Mouse (Mus musculus) intestine, embryonic 16.5 days (tissue): ENCODE results near the gene Scand1. TPM values are rescaled to one million over a fixed set of nuclear protein-coding genes. Genes with fewer than 3 reads are reported as not detected.

Experiments
- ATAC-seq: fragments of 200-750 bp; cut with Nextera tagmentation; 2 replicates; pipeline ENCODE4 v1.8.0; 2017; ENCODE audit warnings: moderate TSS enrichment, moderate library complexity
- H3K27ac ChIP-seq: fragments of 300-500 bp; sonication (generic); 2 replicates; pipeline ENCODE4 v1.5.1; 2014; ENCODE audit warnings: mild to moderate bottlenecking, low read length
- H3K27me3 ChIP-seq: fragments of 300-500 bp; sonication (generic); replicated peaks from 2 replicates; pipeline ENCODE4 v1.6.1; 2014; ENCODE audit warnings: low read length, control low read depth, mixed read lengths; ENCODE audit not compliant: control insufficient read depth, insufficient read depth
- H3K36me3 ChIP-seq: fragments of 300-500 bp; sonication (generic); 2 replicates; pipeline ENCODE4 v1.6.1; 2014; ENCODE audit warnings: low read length, control low read depth; ENCODE audit not compliant: control insufficient read depth, insufficient read depth
- H3K4me1 ChIP-seq: fragments of 300-500 bp; sonication (generic); 2 replicates; pipeline ENCODE4 v1.6.1; 2014; ENCODE audit warnings: low read length, control low read depth, mixed read lengths; ENCODE audit not compliant: control insufficient read depth, insufficient read depth
- H3K4me2 ChIP-seq: fragments of 300-500 bp; sonication (generic); 2 replicates; pipeline ENCODE4 v1.6.1; 2014; ENCODE audit warnings: low read depth, low read length, control low read depth
- H3K4me3 ChIP-seq: fragments of 300-500 bp; sonication (generic); 2 replicates; pipeline ENCODE4 v1.5.1; 2014; ENCODE audit warnings: mild to moderate bottlenecking, low read length
- H3K9ac ChIP-seq: fragments of 300-500 bp; sonication (generic); 2 replicates; pipeline ENCODE4 v1.6.1; 2014; ENCODE audit warnings: low read depth, low read length
- H3K9me3 ChIP-seq: fragments of 300-500 bp; sonication (generic); 2 replicates; pipeline ENCODE4 v1.6.1; 2016; ENCODE audit warnings: low read length, control low read depth; ENCODE audit not compliant: control insufficient read depth
- WGBS: fragments of 180-500 bp; shearing (Covaris S2); extraction: QIAGEN DNeasy Blood & Tissue Kit; methylation state at CpG from one replicate; pipeline ENCODE4 v1.1.7; 2014; 5-methylcytosine and 5-hydroxymethylcytosine counted together
- microRNA-seq: library from miRNA; unstranded; fragments of <30 nt; microRNA quantifications from one replicate; pipeline ENCODE4, GENCODE M21; 2016
- polyA plus RNA-seq: library from polyadenylated mRNA; unstranded; fragments of >200 nt; fragmentation: Nextera tagmentation; extraction: Ambion mirVana; gene quantifications from 2 replicates; pipeline ENCODE4 v1.2.1, GENCODE M21; 2015

Scand1 gene
- polyA plus RNA-seq, 1 experiment from 2014 or later, result 48.9 TPM

- no peaks in the 10 kb centered on the region for H3K27me3 ChIP-seq
- H3K9ac ChIP-seq, result no peak overlapping the region
- no peaks in the 10 kb centered on the region for H3K4me1 ChIP-seq
- peaks cover 11% of the 10 kb centered on the region; the same call in 1 of the 2 replicates for H3K36me3 ChIP-seq
- no peak overlapping the region for H3K27ac ChIP-seq
- no peak overlapping the region for H3K4me3 ChIP-seq
- 91% methylated on average over 6 of the region's 6 CpGs for WGBS
- H3K9me3 ChIP-seq, result no peaks in the 10 kb centered on the region
- H3K4me2 ChIP-seq, result no peak overlapping the region
- no peak for ATAC-seq
Measured at GRCm38 (mm10) chr2:156272553-156272952, 40.0 kb downstream of the Scand1 start.

GRCm38 (mm10) chr2:156267636-156268035 is 44.9 kb downstream of the Scand1 start:
- H3K4me2 ChIP-seq, result no peak overlapping the region
- H3K4me1 ChIP-seq, result no peaks in the 10 kb centered on the region
- H3K36me3 ChIP-seq, result 0 out of 2 replicates have a peak, but pooled peaks cover 4% of the 10 kb centered on the region
- no peak for ATAC-seq
- no peaks in the 10 kb centered on the region for H3K27me3 ChIP-seq
- no peak overlapping the region for H3K9ac ChIP-seq
- H3K4me3 ChIP-seq, result no peak overlapping the region
- H3K9me3 ChIP-seq, result no peaks in the 10 kb centered on the region
- WGBS, result 95% methylated on average over 9 of the region's 9 CpGs
- H3K27ac ChIP-seq, result no peak overlapping the region

- H3K27me3 ChIP-seq, result no peaks in the 10 kb centered on the region
- no peak overlapping the region for H3K9ac ChIP-seq
- H3K36me3 ChIP-seq, result no peaks in the 10 kb centered on the region
- no peak for ATAC-seq
- no peaks in the 10 kb centered on the region for H3K9me3 ChIP-seq
- H3K27ac ChIP-seq, result no peak overlapping the region
- no peak overlapping the region for H3K4me2 ChIP-seq
- no peak overlapping the region for H3K4me3 ChIP-seq
- H3K4me1 ChIP-seq, result no peaks in the 10 kb centered on the region
- 83% methylated on average over 4 of the region's 4 CpGs for WGBS
Measured at GRCm38 (mm10) chr2:156263204-156263893, 49.2 kb downstream of the Scand1 start.

Small RNA genes within 50 kb of the gene (microRNA-seq; reads per million reads assigned to microRNA genes)
- not detected for gene Gm22759

Other genes starting within 250 kb of the Scand1 start
- 1.7 and 2.4 TPM in 2 replicates for gene Spag4, start 247.5 kb downstream of the Scand1 start, polyA plus RNA-seq
- 35.8 and 41.5 TPM in 2 replicates for gene Cpne1, start 200.7 kb downstream of the Scand1 start, polyA plus RNA-seq
- gene Rbm12, start 200.7 kb downstream of the Scand1 start, polyA plus RNA-seq, result 16.5 and 19.3 TPM in 2 replicates
- gene Gm28036, start 185.6 kb downstream of the Scand1 start, polyA plus RNA-seq, result 13.5 and 14.1 TPM in 2 replicates
- 358 and 367 TPM in 2 replicates for gene Romo1, start 168.7 kb downstream of the Scand1 start, polyA plus RNA-seq
- 69.0 and 69.2 TPM in 2 replicates for gene Nfs1, start 168.5 kb downstream of the Scand1 start, polyA plus RNA-seq
- gene Rbm39, start 132.5 kb downstream of the Scand1 start, polyA plus RNA-seq, result 450 and 473 TPM in 2 replicates
- 46.8 and 53.2 TPM in 2 replicates for gene Phf20, start 116.2 kb downstream of the Scand1 start, polyA plus RNA-seq
- gene Cnbd2, start 405 bp downstream of the Scand1 start, polyA plus RNA-seq, result 4.2 and 4.5 TPM in 2 replicates
- 1.7 and 2.0 TPM in 2 replicates for gene Epb41l1, start 108.2 kb upstream of the Scand1 start, polyA plus RNA-seq
- gene Aar2, start 234.9 kb upstream of the Scand1 start, polyA plus RNA-seq, result 33.1 and 33.2 TPM in 2 replicates